Mouse (Mus musculus): Measurements from ENCODE around the gene Fktn. TPM values are rescaled to one million over a fixed set of nuclear protein-coding genes. Genes with fewer than 3 reads are reported as not detected.

Fktn gene
- 1 to 10 TPM; 2.5 to 3.2 TPM for total RNA-seq (2023)

DNA sequence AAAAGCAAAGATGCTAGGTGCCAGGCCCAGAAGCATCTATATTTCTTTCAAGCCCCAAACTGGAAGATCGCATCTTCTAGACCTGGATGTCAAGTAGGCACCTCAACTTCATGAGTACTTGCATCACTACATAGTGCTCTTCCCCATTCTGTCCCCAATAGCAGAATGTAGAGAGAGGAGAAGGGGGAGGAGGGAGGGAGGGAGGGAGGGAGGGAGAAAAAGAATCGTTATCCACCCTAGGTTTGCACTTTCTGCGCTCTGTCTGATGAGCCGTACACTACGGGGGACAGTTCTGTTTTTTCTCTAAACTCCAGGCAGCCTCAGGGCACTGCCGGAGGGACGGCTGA is at the start of gene Fktn:
TSS of gene Fktn (plus strand) at position 295 of the 347 bp plus-strand sequence.

DNA sequence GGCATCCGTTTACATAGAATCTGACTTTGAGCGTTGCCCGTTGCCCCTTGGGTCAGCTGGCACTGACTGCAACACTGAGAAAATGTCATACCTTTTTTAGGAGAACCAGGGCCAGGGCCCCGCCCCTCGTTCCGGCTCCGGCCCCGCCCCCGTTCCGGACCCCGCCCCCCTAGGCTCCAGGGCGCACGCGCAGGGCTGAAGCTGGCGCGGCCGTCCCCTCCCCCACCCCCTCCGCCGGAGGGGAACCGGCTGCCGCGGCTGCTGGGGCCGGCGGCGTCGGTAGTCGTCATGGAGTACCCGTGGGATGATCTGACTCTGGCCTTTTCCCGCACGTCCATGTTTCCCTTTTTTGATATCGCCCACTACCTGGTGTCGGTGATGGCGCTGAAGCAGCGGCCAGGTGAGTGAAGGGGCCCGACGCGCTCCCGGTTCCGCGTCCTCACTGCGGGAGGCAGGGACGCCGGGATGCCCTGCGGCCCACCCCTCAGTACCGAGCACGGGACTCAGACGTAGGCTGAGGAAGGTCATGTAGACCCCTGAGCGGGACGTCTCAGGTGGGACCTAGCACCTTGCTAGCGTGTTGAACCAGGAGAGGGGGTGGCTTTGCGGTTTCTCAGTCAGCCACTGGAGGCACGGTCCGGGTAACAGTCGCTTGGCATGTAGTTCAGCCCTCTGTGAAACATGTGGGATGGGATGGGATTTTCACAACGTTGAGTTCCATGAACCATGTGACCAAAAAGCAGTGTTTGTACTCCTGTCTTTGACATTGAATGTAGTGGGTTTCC is 112.2 kb downstream of the Fktn start, which contains the start of gene Tmem38b:
TSS of gene Tmem38b (plus strand) at position 225 of the 785 bp plus-strand sequence.

Other genes starting within 250 kb of the Fktn start
- gene Fsd1l, start 82.5 kb upstream of the Fktn start, total RNA-seq (2023): 1 to 10 TPM; 1.1 to 1.4 TPM
- gene Tal2, start 65.7 kb downstream of the Fktn start, total RNA-seq (2023): under 1 TPM in 1 of 2 experiments, not detected in 1; 0.18 TPM
- 10 to 100 TPM; 41.6 to 42.1 TPM for gene Tmem38b, start 112.0 kb downstream of the Fktn start, total RNA-seq (2023)

Measured in monocyte, adult 59 days (primary cell).